21 mouse cellular contexts compared by ENCODE assay signal in genomic region chr3:133411768-133412167, GRCm38 (mm10).
DNase-seq lines count a peak whose midpoint lies in the region; ATAC-seq and TF ChIP-seq lines count a peak whose summit lies in the region.
"Had no signal": no experiment of that assay in that cellular context is flagged by ENCODE, and none has a peak within 500 bp of the region (broad histone marks: within the 10 kb centered on the region; RNA-seq: fewer than 3 reads in every experiment).

No protein-coding gene starts in this region.

- ATAC-seq in inflammation-experienced regulatory T-cells, adult 6 months: peak; percentile 80
- ATAC-seq in forebrain, embryonic 11.5 days (replicated peaks; ENCODE audit: low FRiP score): no peak
- no peak for ATAC-seq in midbrain, embryonic 16.5 days
- ATAC-seq: forebrain, embryonic 14.5 days; hindbrain, postnatal 0 days; intestine, embryonic 16.5 days had no signal

- TF ChIP-seq CTCF in thymus, adult 2 months (IDR thresholded peaks at IDR 0.05; ENCODE audit: borderline replicate concordance, control insufficient read depth, extremely low read depth, insufficient read depth, low read length, poor library complexity): no peak

- no peaks in the 10 kb centered on the region for H3K36me3 ChIP-seq in thymus, adult 2 months (ENCODE audit: control insufficient read depth, insufficient read depth, low read length)
- H3K36me3 ChIP-seq in forebrain, embryonic 11.5 days (ENCODE audit: control insufficient read depth, insufficient read depth, low read length): no peaks in the 10 kb centered on the region
- H3K36me3 ChIP-seq in midbrain, embryonic 16.5 days (ENCODE audit: control insufficient read depth, insufficient read depth, low read length): no peaks in the 10 kb centered on the region
- H3K36me3 ChIP-seq: embryonic facial prominence, embryonic 10.5 days; heart, embryonic 10.5 days; hindbrain, embryonic 13.5 days had no signal

- DNase-seq in thymus, adult 2 months: peak; percentile 22
- DNase-seq in thymus, adult 18-20 months: no peak
- DNase-seq in CD8-positive naive resting alpha-beta T cell, adult 2 months (ENCODE audit: low read depth in 2 of 2, low spot score in 2 of 2): peak; percentile 13 to 38
- DNase-seq in thymus, postnatal 36 days: peak; percentile 12 to 16
- DNase-seq in forebrain, embryonic 11.5 days (ENCODE audit: low spot score): no peak
- DNase-seq in cerebellum, adult 11-12 months: no peak
- DNase-seq: adrenal gland, postnatal 10 days; cerebellum, adult 11 months; cerebellum, adult 9-10 months; cerebellum, postnatal 25 days; gastrocnemius, postnatal 36 days; heart, adult 18-20 months; heart, postnatal 10 days had no signal

- H3K9me3 ChIP-seq in forebrain, embryonic 11.5 days (ENCODE audit: control insufficient read depth, low read length): no peaks in the 10 kb centered on the region
- no peaks in the 10 kb centered on the region for H3K9me3 ChIP-seq in midbrain, embryonic 16.5 days (replicated peaks; ENCODE audit: control insufficient read depth, low read length, poor library complexity, severe bottlenecking)
- H3K9me3 ChIP-seq: embryonic facial prominence, embryonic 10.5 days; heart, embryonic 10.5 days; hindbrain, embryonic 13.5 days had no signal

- peaks cover 2% of the 10 kb centered on the region; the same call in 1 of the 2 replicates for H3K4me1 ChIP-seq in thymus, adult 2 months (replicated peaks; ENCODE audit: control insufficient read depth, insufficient read depth, low read length)
- H3K4me1 ChIP-seq in forebrain, embryonic 11.5 days (replicated peaks; ENCODE audit: control insufficient read depth, insufficient read depth, low read length): no peaks in the 10 kb centered on the region
- no peaks in the 10 kb centered on the region for H3K4me1 ChIP-seq in midbrain, embryonic 16.5 days (ENCODE audit: control insufficient read depth, insufficient read depth, low read length)
- H3K4me1 ChIP-seq: embryonic facial prominence, embryonic 10.5 days; heart, embryonic 10.5 days; hindbrain, embryonic 13.5 days had no signal

- no peak overlapping the region for H3K4me3 ChIP-seq in thymus, adult 2 months (ENCODE audit: control insufficient read depth, insufficient read depth, low read length)
- H3K4me3 ChIP-seq in forebrain, embryonic 11.5 days (ENCODE audit: low read depth, low read length): no peak overlapping the region
- H3K4me3 ChIP-seq in midbrain, embryonic 16.5 days (ENCODE audit: low read depth, low read length): no peak overlapping the region
- H3K4me3 ChIP-seq: embryonic facial prominence, embryonic 10.5 days; heart, embryonic 10.5 days; hindbrain, embryonic 13.5 days had no signal

- no peak overlapping the region for H3K27ac ChIP-seq in thymus, adult 2 months (ENCODE audit: control insufficient read depth, insufficient read depth, low read length)
- no peak overlapping the region for H3K27ac ChIP-seq in forebrain, embryonic 11.5 days (ENCODE audit: low read depth, low read length)
- H3K27ac ChIP-seq in midbrain, embryonic 16.5 days (ENCODE audit: low read length): no peak overlapping the region
- H3K27ac ChIP-seq: embryonic facial prominence, embryonic 10.5 days; heart, embryonic 10.5 days; hindbrain, embryonic 13.5 days; hindbrain, postnatal 0 days had no signal

- H3K9ac ChIP-seq in forebrain, embryonic 11.5 days (ENCODE audit: low read length): no peak overlapping the region
- H3K9ac ChIP-seq in midbrain, embryonic 16.5 days (ENCODE audit: low read depth, low read length): no peak overlapping the region
- H3K9ac ChIP-seq: hindbrain, embryonic 13.5 days had no signal

- TF ChIP-seq POLR2A in thymus, adult 2 months (IDR thresholded peaks at IDR 0.05; ENCODE audit: control insufficient read depth, extremely low read depth, insufficient read depth, low read length, poor library complexity): no peak

- 79% methylated on average over 8 of the region's 8 CpGs for WGBS in thymus, adult 2 months
- WGBS in forebrain, embryonic 11.5 days: 92% methylated on average over 8 of the region's 8 CpGs
- whole genome bisulfite sequencing in midbrain, embryonic 16.5 days: 95% methylated on average over 8 of the region's 8 CpGs

- H3K27me3 ChIP-seq in thymus, adult 2 months (ENCODE audit: control insufficient read depth, insufficient read depth, low read length): no peaks in the 10 kb centered on the region
- no peaks in the 10 kb centered on the region for H3K27me3 ChIP-seq in forebrain, embryonic 11.5 days (ENCODE audit: control insufficient read depth, insufficient read depth, low read length)
- no peaks in the 10 kb centered on the region for H3K27me3 ChIP-seq in midbrain, embryonic 16.5 days (ENCODE audit: control insufficient read depth, insufficient read depth, low read depth, low read length)
- H3K27me3 ChIP-seq: hindbrain, embryonic 13.5 days had no signal

- no peak overlapping the region for H3K4me2 ChIP-seq in forebrain, embryonic 11.5 days (ENCODE audit: low read depth, low read length, severe bottlenecking)
- H3K4me2 ChIP-seq in midbrain, embryonic 16.5 days (ENCODE audit: low read length): no peak overlapping the region
- H3K4me2 ChIP-seq: hindbrain, embryonic 13.5 days had no signal

Comparison
In these comparisons a context has a peak if more than half of its experiments do, and no peak if none do; other contexts are left out.
1. DNase-seq: peak in thymus, adult 2 months (single experiment), CD8-positive naive resting alpha-beta T cell, adult 2 months (2 of 2) and thymus, postnatal 36 days (2 of 2); none in thymus, adult 18-20 months (0 of 2), forebrain, embryonic 11.5 days (single experiment) and cerebellum, adult 11-12 months (single experiment).